Mouse (Mus musculus) kidney, postnatal 0 days (tissue): ENCODE results near the gene Ip6k2. TPM values are rescaled to one million over a fixed set of nuclear protein-coding genes. Genes with fewer than 3 reads are reported as not detected.
A peak's percentile ranks its signal among the peaks of the same experiment; 100 is the strongest.

ENCODE experiments used
- ATAC-seq: fragments of 200-750 bp; cut with Nextera tagmentation; replicated peaks from 2 replicates; pipeline ENCODE4 v1.8.0; 2017; ENCODE audit warnings: low read depth, moderate number of reproducible peaks, moderate TSS enrichment, moderate library complexity; ENCODE audit not compliant: low FRiP score
- DNase-seq: peaks from one replicate; pipeline ENCODE4 v3.0.0-alpha.2; 2016; ENCODE audit warnings: low spot score
- H3K27ac ChIP-seq: fragments of 300-500 bp; sonication (generic); 2 replicates; pipeline ENCODE4 v1.5.1; 2014; ENCODE audit warnings: mild to moderate bottlenecking
- H3K27me3 ChIP-seq: fragments of 300-500 bp; sonication (generic); 2 replicates; pipeline ENCODE4 v1.6.1; 2014; ENCODE audit warnings: low read length, mixed read lengths; ENCODE audit not compliant: insufficient read depth
- H3K36me3 ChIP-seq: fragments of 300-500 bp; sonication (generic); 2 replicates; pipeline ENCODE4 v1.6.1; 2014; ENCODE audit warnings: low read length, mixed read lengths; ENCODE audit not compliant: insufficient read depth
- H3K4me1 ChIP-seq: fragments of 300-500 bp; sonication (generic); replicated peaks from 2 replicates; pipeline ENCODE4 v1.6.1; 2014; ENCODE audit warnings: antibody characterized with exemption, low read length, mixed read lengths; ENCODE audit not compliant: insufficient read depth
- H3K4me2 ChIP-seq: fragments of 300-500 bp; sonication (generic); 2 replicates; pipeline ENCODE4 v1.6.1; 2014; ENCODE audit warnings: mild to moderate bottlenecking, low read length, moderate library complexity, mixed read lengths
- H3K4me3 ChIP-seq: fragments of 300-500 bp; sonication (generic); replicated peaks from 2 replicates; pipeline ENCODE4 v1.5.1; 2014; ENCODE audit warnings: low read depth, low read length
- H3K9ac ChIP-seq: fragments of 300-500 bp; sonication (generic); 2 replicates; pipeline ENCODE4 v1.6.1; 2014; ENCODE audit warnings: low read depth, low read length
- H3K9me3 ChIP-seq: fragments of 300-500 bp; sonication (generic); replicated peaks from 2 replicates; pipeline ENCODE4 v1.6.1; 2016; ENCODE audit warnings: low read length, inconsistent platforms, mixed read lengths
- CTCF ChIP-seq: IDR thresholded peaks from 2 replicates; pipeline ENCODE4 v1.5.1; 2016; ENCODE audit warnings: antibody characterized with exemption, low read depth, mild to moderate bottlenecking, moderate library complexity
- WGBS: fragments of 180-500 bp; shearing (Covaris S2); extraction: QIAGEN DNeasy Blood & Tissue Kit; methylation state at CpG from one replicate; pipeline ENCODE4 v1.1.7; 2014; 5-methylcytosine and 5-hydroxymethylcytosine counted together
- polyA plus RNA-seq: library from polyadenylated mRNA; unstranded; fragments of >200 nt; fragmentation: Nextera tagmentation; extraction: Ambion mirVana; gene quantifications from 2 replicates; pipeline ENCODE4 v1.2.1, GENCODE M21; 2015

Gene Ip6k2
- polyA plus RNA-seq, 1 experiment from 2014 or later: 79.5 TPM

DNA sequence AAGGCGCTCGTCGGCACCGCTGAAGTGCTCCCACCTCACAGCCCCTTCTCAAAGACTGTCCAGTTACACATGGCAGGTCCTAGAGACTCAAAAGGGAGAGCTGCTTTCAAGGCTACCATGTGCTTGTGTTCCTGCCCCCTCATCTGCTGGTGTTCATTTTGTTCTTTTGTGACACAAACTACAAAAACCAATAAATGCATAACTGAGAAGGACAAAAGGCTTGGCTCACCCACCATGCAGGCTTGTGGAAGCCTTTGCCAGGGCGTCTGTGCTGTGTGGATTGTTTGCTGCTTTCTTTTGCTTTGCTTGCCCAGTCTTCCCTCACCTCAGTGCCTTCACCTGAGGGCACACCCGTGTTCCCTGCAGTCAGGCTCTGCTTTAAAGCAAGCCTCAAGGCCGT, 13.9 kb downstream of the Ip6k2 start:
- no peaks in the 10 kb centered on the region for H3K9me3 ChIP-seq
- H3K36me3 ChIP-seq: peaks cover 38% of the 10 kb centered on the region
- H3K4me2 ChIP-seq: no peak overlapping the region; the same call in 1 of the 2 replicates
- ATAC-seq (no peak), DNase-seq (no peak)
- H3K27me3 ChIP-seq: no peaks in the 10 kb centered on the region
- H3K9ac ChIP-seq: no peak overlapping the region
- peak overlapping the region; percentile 37; the same call in 1 of the 2 replicates for H3K27ac ChIP-seq
- no peak overlapping the region for H3K4me3 ChIP-seq
- peaks cover 9% of the 10 kb centered on the region for H3K4me1 ChIP-seq
- 77% methylated on average over 7 of the region's 7 CpGs for whole genome bisulfite sequencing
- TF ChIP-seq CTCF: no peak

GRCm38 (mm10) chr9:108798508-108799075, 15.0 kb downstream of the Ip6k2 start:
- ATAC-seq (no peak), DNase-seq (no peak)
- TF ChIP-seq CTCF: no peak
- Histone ChIP-seq H3K4me1 (peaks cover 9% of the 10 kb centered on the region), H3K9ac (no peak overlapping the region), H3K4me2 (no peak overlapping the region), H3K9me3 (no peaks in the 10 kb centered on the region), H3K36me3 (peaks cover 40% of the 10 kb centered on the region), H3K27me3 (no peaks in the 10 kb centered on the region), H3K27ac (no peak overlapping the region), H3K4me3 (no peak overlapping the region)
- 67% methylated on average over 5 of the region's 5 CpGs for WGBS

GRCm38 (mm10) chr9:108799564-108799963, 16.0 kb downstream of the Ip6k2 start:
- H3K4me3 ChIP-seq: no peak overlapping the region
- H3K9ac ChIP-seq: no peak overlapping the region
- H3K27ac ChIP-seq: no peak overlapping the region
- no peak overlapping the region for H3K4me2 ChIP-seq
- DNase-seq (no peak), ATAC-seq (no peak)
- peaks cover 44% of the 10 kb centered on the region for H3K36me3 ChIP-seq
- no peaks in the 10 kb centered on the region for H3K27me3 ChIP-seq
- peaks cover 4% of the 10 kb centered on the region for H3K4me1 ChIP-seq
- peak; percentile 3; the same call in 1 of the 2 replicates for TF ChIP-seq CTCF
- WGBS: 80% methylated on average over 3 of the region's 3 CpGs
- no peaks in the 10 kb centered on the region for H3K9me3 ChIP-seq

DNA sequence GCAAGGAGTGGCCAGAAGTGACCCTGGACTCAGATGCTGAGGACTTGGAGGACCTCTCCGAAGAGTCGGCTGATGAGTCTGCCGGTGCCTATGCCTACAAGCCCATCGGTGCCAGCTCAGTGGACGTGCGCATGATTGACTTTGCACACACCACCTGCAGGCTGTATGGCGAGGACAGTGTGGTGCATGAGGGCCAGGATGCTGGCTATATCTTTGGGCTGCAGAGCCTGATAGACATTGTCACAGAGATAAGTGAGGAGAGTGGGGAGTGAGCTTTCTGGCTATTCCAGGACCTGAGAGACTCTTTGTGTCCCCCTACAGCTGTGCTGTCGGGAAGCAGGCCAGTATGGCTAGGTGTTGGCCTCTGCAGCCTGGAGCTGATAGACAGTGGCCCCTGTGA, 22.2 kb downstream of the Ip6k2 start:
- TF ChIP-seq CTCF: no peak
- DNase-seq: no peak
- H3K4me3 ChIP-seq: no peak overlapping the region
- peaks cover 7% of the 10 kb centered on the region; the same call in 1 of the 2 replicates for H3K4me1 ChIP-seq
- no peak overlapping the region for H3K27ac ChIP-seq
- no peak overlapping the region for H3K4me2 ChIP-seq
- ATAC-seq: no peak
- 91% methylated on average over 8 of the region's 8 CpGs for WGBS
- peaks cover 40% of the 10 kb centered on the region for H3K36me3 ChIP-seq
- no peak overlapping the region for H3K9ac ChIP-seq
- H3K27me3 ChIP-seq: no peaks in the 10 kb centered on the region
- no peaks in the 10 kb centered on the region for H3K9me3 ChIP-seq

DNA sequence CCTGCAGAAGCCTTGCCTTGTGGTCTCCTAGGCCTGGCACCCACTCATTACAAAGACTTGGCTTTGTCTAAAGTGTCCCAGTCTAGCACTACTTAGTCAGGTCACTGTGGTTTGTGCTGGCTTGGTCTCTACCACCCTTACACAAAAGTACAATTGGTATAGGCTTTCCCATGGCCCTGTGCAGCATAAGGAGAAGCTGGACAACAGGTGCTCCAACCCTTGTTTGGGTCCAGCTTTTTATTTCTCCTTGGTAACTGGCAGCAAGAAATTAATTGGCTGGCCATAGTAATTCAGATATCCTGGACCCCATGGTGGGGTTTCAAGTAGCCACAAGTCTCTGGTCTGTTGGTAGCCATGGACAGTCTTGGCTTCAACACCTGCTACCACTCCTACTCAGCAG, 22.8 kb downstream of the Ip6k2 start:
- no peak for ATAC-seq

GRCm38 (mm10) chr9:108806831-108807230, 23.2 kb downstream of the Ip6k2 start:
- peaks cover 36% of the 10 kb centered on the region for H3K36me3 ChIP-seq
- H3K4me2 ChIP-seq: no peak overlapping the region
- peaks cover 7% of the 10 kb centered on the region; the same call in 1 of the 2 replicates for H3K4me1 ChIP-seq
- WGBS: 91% methylated on average over 1 of the region's 1 CpGs
- ATAC-seq (no peak), DNase-seq (no peak)
- no peak overlapping the region for H3K27ac ChIP-seq
- H3K9me3 ChIP-seq: no peaks in the 10 kb centered on the region
- no peaks in the 10 kb centered on the region for H3K27me3 ChIP-seq
- H3K9ac ChIP-seq: no peak overlapping the region
- H3K4me3 ChIP-seq: no peak overlapping the region
- no peak for TF ChIP-seq CTCF

More for the DNA sequence above, 22.8 kb downstream of the Ip6k2 start:
- Histone ChIP-seq H3K4me1 (peaks cover 7% of the 10 kb centered on the region; the same call in 1 of the 2 replicates), H3K27ac (no peak overlapping the region), H3K4me2 (no peak overlapping the region), H3K9ac (no peak overlapping the region), H3K27me3 (no peaks in the 10 kb centered on the region), H3K4me3 (no peak overlapping the region), H3K9me3 (no peaks in the 10 kb centered on the region), H3K36me3 (peaks cover 36% of the 10 kb centered on the region)
- no peak for TF ChIP-seq CTCF
- no peak for DNase-seq

DNA sequence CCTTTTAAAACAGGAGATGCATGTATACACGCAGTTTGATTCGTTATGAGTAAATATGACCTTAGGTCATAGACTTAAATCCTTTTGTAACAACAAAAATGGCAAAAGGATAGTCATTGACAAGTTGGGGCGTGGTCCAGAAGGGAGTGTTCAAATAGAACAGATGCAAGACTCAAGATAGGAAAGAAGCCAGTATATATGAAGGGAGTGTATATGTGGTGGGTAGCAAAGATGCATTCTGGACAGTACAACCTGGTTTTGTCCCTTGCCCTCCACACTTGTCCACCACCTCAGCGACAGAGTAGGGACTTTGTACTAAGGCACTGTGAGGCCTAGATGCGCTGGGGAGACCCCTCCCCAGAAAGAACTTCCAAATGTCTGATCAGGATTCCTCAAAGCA, 24.1 kb downstream of the Ip6k2 start:
- Histone ChIP-seq H3K4me1 (peaks cover 7% of the 10 kb centered on the region; the same call in 1 of the 2 replicates), H3K9ac (no peak overlapping the region), H3K4me2 (no peak overlapping the region), H3K4me3 (no peak overlapping the region), H3K36me3 (peaks cover 34% of the 10 kb centered on the region), H3K27ac (no peak overlapping the region), H3K9me3 (no peaks in the 10 kb centered on the region), H3K27me3 (no peaks in the 10 kb centered on the region)
- no peak for TF ChIP-seq CTCF
- WGBS: 65% methylated on average over 5 of the region's 5 CpGs
- no peak for DNase-seq
- 0 out of 2 replicates have a peak, but pooled peaks have one; percentile 0 for ATAC-seq
